Mouse (Mus musculus): ENCODE measurements at regions not wholly inside any gene's neighbourhood (a gene's known extent, or its start where the extent isn't known, plus 50 kb on each side); places are given as distances from the start of the nearest gene placed in this dataset.

DNA sequence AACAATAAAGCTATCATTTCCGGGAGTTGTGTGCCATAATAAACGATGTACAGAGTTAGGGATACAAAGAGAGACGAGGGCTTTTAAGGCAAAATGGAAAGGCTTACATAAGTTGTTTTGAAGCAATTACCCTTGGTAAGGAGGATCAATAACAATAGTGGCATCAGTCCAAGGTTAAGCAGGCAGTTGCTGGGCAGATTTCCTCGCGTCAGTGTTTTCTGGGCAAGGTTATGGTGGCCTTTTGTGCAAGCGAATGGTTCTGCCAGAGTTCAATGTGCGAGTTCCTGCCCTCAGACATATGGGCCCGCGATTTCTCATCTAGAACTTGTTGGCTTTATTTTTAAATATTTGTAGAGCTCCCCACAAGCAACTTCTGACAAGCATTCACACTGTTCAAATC, 597.7 kb downstream of the Gm19410 start:
- DNase-seq (ENCODE audit: low spot score in 2 of 2), result no peak

DNA sequence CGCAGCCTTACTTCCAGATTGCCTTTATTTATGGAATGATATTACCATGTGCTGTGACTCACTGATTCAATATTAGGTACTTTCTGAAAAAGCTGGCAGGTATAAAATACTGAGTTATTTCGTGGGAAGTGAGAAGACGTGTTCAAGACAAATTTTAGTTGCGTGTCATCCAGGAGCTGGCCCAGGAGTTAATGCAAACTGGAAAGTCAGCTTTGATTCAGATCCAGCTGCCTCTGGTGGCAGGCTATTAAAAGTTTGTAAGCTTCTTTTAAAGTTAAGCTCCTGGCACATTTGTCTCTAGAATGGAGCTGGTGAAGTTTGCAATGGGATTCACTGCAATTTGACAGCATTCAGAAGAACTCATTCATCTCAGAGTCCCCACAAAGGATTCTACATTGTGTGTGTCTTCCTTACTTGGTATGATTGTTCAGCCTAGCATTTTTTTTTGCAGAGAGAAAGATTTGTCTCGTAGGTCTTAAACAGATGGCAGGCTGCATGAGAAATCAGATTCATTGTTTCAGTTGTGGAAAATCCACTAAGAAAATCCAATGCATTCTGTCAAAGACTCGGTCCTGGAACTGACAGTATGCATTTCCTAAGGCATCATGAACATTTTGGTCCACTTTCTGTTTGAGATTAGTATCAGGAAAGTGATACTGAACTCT, 599.1 kb downstream of the Gm19410 start:
- DNase-seq (ENCODE audit: low spot score in 2 of 2), result no peak

DNA sequence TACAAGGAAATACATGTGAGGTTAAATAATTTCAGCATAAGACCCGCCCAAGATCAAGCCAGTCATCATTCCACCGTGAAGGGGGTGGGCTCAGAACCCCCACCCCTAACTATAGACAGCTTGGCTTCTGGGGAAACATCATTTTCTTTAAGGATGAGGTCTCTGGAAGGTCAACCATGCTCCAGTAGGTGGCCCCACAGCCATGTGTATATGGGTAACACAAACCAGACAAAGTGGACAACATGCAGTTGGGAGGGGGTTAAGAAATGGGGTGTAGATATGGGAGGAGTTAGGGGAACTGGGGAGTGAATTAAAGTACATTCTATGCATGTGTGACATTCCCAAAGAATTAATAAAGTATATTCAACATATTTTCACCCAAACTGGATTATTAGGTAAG, 600.4 kb downstream of the Gm19410 start:
- DNase-seq (ENCODE audit: low spot score in 2 of 2), result no peak

DNA sequence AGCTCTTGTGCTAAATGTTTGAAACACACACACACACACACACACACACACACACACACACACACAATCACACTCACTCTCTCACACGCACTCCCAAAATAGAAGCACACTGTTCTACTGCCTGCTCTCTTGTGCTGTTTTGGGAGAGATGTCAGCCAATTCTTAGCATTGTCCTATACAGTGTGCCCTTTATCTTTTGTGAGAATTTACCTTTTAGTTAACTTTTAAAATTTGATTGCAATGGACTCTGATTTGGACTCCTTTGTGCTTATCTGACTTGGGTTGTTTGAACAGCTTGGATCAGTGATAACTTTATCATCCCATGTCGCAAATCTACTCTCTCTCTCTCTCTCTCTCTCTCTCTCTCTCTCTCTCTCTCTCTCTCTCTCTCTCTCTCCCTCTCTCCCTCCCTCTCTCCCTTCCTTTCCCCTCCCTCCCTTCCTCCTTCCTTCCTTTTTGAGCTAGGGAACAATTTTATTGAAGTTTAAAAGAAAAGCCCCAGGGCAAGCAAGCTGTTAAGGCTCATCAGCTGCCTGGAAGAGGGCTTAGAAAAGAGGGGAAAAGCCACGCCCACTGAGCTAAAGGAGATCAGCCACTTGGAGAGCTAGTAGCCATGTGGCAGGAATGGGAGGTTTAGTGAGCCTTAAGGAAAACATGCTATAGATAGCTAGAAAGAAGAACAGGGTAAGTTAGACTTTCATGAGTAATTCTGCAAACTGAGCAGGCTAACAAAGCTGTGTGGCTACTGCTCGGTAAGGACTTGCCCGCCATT, 611.2 kb downstream of the Gm19410 start:
- no peak for DNase-seq (ENCODE audit: low spot score in 2 of 2)

DNA sequence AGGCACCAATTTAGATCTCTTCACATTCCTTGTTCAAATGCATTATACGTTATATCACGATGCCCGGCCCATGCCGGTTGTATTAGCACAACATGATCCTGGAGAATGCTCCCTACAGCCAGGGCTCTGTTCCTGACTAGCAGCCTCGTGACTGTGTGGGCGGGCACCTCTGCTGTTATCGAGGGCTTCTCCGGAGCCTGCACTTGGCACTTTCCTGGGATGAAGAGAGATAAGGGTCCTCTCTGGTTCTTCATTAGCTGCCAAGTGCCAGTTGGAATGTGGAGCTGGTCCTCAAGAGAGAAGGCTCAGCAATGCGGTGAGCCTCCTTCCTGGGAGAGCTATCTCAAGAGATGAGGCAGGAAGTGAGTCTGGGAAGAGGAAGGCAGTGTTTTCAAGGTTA, 598.9 kb upstream of the AI429214 start:
- no peak for DNase-seq (ENCODE audit: low spot score in 2 of 2)

DNA sequence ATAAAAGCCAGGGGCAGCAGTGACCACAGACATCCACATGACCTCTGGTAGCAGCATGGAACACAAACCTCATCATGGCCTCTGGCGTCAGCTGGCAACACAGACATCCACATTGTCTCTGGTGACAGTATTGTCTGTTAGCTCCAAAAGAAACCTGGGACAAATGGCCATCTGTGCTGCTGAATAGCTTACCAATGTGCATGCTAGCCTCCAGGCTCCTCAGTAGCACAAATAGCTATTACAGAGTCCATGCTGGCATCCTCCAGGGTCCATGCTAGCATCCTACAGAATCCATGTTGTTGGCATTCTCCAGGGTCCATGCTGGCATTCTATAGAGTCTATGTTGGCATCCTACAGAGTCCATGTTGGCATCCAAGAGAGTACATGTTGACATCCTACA, 596.9 kb upstream of the AI429214 start:
- DNase-seq (ENCODE audit: low spot score in 2 of 2), result no peak

DNA sequence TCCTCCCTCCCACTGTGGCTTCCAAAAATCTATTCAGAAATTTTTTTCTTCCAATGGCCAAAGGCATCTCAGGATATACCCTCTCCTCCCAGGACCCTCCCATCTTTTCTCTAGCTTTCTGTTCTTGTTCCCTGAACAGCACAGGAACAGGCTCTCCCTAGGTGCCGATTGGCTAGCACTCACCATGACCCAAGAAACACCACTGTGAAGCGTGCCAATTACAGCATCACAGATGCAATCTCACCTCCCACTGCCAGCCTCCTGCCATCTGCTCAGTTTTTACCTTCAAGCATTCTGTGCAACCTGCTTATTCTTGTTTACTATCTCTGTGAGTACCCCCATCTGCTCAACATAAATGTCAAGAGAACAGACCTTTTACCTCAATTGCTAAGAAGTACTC, 586.7 kb upstream of the AI429214 start:
- no peak for DNase-seq (ENCODE audit: low spot score in 2 of 2)
